Mouse (Mus musculus) testis, adult 2 months (tissue): ENCODE measurements around the gene Catsper4.

Experiments used
- CTCF ChIP-seq: fragments of 200-500 bp; IDR thresholded peaks from 2 replicates; pipeline ENCODE4 v1.5.1; 2012; ENCODE audit warnings: low read depth, mild to moderate bottlenecking, inconsistent platforms, low read length, moderate library complexity; ENCODE audit not compliant: control insufficient read depth, insufficient read depth, insufficient replicate concordance
- POLR2A ChIP-seq: fragments of 200-500 bp; IDR thresholded peaks from 2 replicates; pipeline ENCODE4 v1.6.1; 2012; ENCODE audit warnings: low read depth, mild to moderate bottlenecking, inconsistent platforms, low read length, moderate library complexity; ENCODE audit not compliant: control insufficient read depth

GRCm38 (mm10) chr4:134185569-134185968 lies 41.6 kb downstream of the Catsper4 start:
- TF ChIP-seq POLR2A (no peak), CTCF (no peak)
